Mouse (Mus musculus): ENCODE results near the gene Kazald1. TPM values are rescaled to one million over a fixed set of nuclear protein-coding genes. Genes with fewer than 3 reads are reported as not detected.

Kazald1 gene
- polyA plus RNA-seq, 1 experiment from 2014 or later = 1.0 TPM

- Histone ChIP-seq H3K36me3 (peaks cover 19% of the 10 kb centered on the region; the same call in 1 of the 2 replicates), H3K27ac (no peak overlapping the region), H3K4me3 (no peak overlapping the region), H3K9me3 (replicated peaks) (no peaks in the 10 kb centered on the region), H3K4me1 (peaks cover 25% of the 10 kb centered on the region), H3K27me3 (ENCODE audit: low read depth, poor library complexity, severe bottlenecking) (peaks cover 8% of the 10 kb centered on the region; the same call in 1 of the 2 replicates)
- WGBS = 86% methylated on average over 6 of the region's 6 CpGs
- DNase-seq (ENCODE audit: low spot score) = no peak
These were observed 19.9 kb upstream of the Kazald1 start for GRCm38 (mm10) chr19:45054892-45055690.

- no peak for DNase-seq (ENCODE audit: low spot score)
- Histone ChIP-seq H3K9me3 (replicated peaks) (no peaks in the 10 kb centered on the region), H3K27me3 (ENCODE audit: low read depth, poor library complexity, severe bottlenecking) (no peaks in the 10 kb centered on the region), H3K4me1 (peaks cover 25% of the 10 kb centered on the region), H3K27ac (peak overlapping the region; percentile 95), H3K36me3 (peaks cover 19% of the 10 kb centered on the region; the same call in 1 of the 2 replicates), H3K4me3 (0 out of 2 replicates have a peak overlapping the region, but pooled peaks have one; percentile 67)
- WGBS = 55% methylated on average over 4 of the region's 4 CpGs
These were observed 18.7 kb upstream of the Kazald1 start for GRCm38 (mm10) chr19:45056364-45056763.

GRCm38 (mm10) chr19:45056908-45057698 is 17.9 kb upstream of the Kazald1 start:
- DNase-seq (ENCODE audit: low spot score) = no peak
- H3K27me3 ChIP-seq (ENCODE audit: low read depth, poor library complexity, severe bottlenecking) = 0 out of 2 replicates have a peak, but pooled peaks cover under 1% of the 10 kb centered on the region
- H3K27ac ChIP-seq = peak overlapping the region; percentile 95
- no peaks in the 10 kb centered on the region for H3K9me3 ChIP-seq (replicated peaks)
- peak overlapping the region; percentile 67 for H3K4me3 ChIP-seq
- H3K4me1 ChIP-seq = peaks cover 25% of the 10 kb centered on the region
- 80% methylated on average over 7 of the region's 7 CpGs for whole genome bisulfite sequencing
- peaks cover 17% of the 10 kb centered on the region; the same call in 1 of the 2 replicates for H3K36me3 ChIP-seq

GRCm38 (mm10) chr19:45057724-45058112 is 17.3 kb upstream of the Kazald1 start:
- Histone ChIP-seq H3K27me3 (ENCODE audit: low read depth, poor library complexity, severe bottlenecking) (peaks cover 4% of the 10 kb centered on the region; the same call in 1 of the 2 replicates), H3K36me3 (peaks cover 11% of the 10 kb centered on the region; the same call in 1 of the 2 replicates), H3K27ac (peak overlapping the region; percentile 95), H3K9me3 (replicated peaks) (no peaks in the 10 kb centered on the region), H3K4me3 (peak overlapping the region; percentile 67), H3K4me1 (peaks cover 25% of the 10 kb centered on the region)
- DNase-seq (ENCODE audit: low spot score) = no peak
- WGBS = 48% methylated on average over 7 of the region's 7 CpGs

GRCm38 (mm10) chr19:45058113-45058839 is 16.8 kb upstream of the Kazald1 start:
- WGBS = under 1% methylated on average over 34 of the region's 34 CpGs
- H3K4me1 ChIP-seq = peaks cover 25% of the 10 kb centered on the region
- peaks cover 8% of the 10 kb centered on the region; the same call in 1 of the 2 replicates for H3K36me3 ChIP-seq
- H3K4me3 ChIP-seq = peak overlapping the region; percentile 67
- DNase-seq (ENCODE audit: low spot score) = peak; percentile 96
- no peaks in the 10 kb centered on the region for H3K9me3 ChIP-seq (replicated peaks)
- peak overlapping the region; percentile 95 for H3K27ac ChIP-seq
- H3K27me3 ChIP-seq (ENCODE audit: low read depth, poor library complexity, severe bottlenecking) = peaks cover 4% of the 10 kb centered on the region; the same call in 1 of the 2 replicates

GRCm38 (mm10) chr19:45058841-45059240 is 16.2 kb upstream of the Kazald1 start:
- no peak for DNase-seq (ENCODE audit: low spot score)
- WGBS = 2% methylated on average over 14 of the region's 14 CpGs
- H3K4me3 ChIP-seq = peak overlapping the region; percentile 67

GRCm38 (mm10) chr19:45063565-45064292 is 11.3 kb upstream of the Kazald1 start:
- Histone ChIP-seq H3K27ac (no peak overlapping the region), H3K27me3 (ENCODE audit: low read depth, poor library complexity, severe bottlenecking) (peaks cover 56% of the 10 kb centered on the region), H3K36me3 (no peaks in the 10 kb centered on the region), H3K4me3 (no peak overlapping the region), H3K9me3 (replicated peaks) (no peaks in the 10 kb centered on the region), H3K4me1 (peaks cover 13% of the 10 kb centered on the region)
- WGBS = 42% methylated on average over 20 of the region's 20 CpGs
- DNase-seq (ENCODE audit: low spot score) = peak; percentile 71

More at GRCm38 (mm10) chr19:45058841-45059240, 16.2 kb upstream of the Kazald1 start:
- Histone ChIP-seq H3K27ac (peak overlapping the region; percentile 95), H3K4me1 (peaks cover 25% of the 10 kb centered on the region), H3K27me3 (ENCODE audit: low read depth, poor library complexity, severe bottlenecking) (peaks cover 7% of the 10 kb centered on the region), H3K9me3 (replicated peaks) (no peaks in the 10 kb centered on the region), H3K36me3 (0 out of 2 replicates have a peak, but pooled peaks cover 2% of the 10 kb centered on the region)

GRCm38 (mm10) chr19:45065226-45065625 is 9.8 kb upstream of the Kazald1 start:
- WGBS = 3% methylated on average over 21 of the region's 21 CpGs
- H3K4me3 ChIP-seq = peak overlapping the region; percentile 20; the same call in 1 of the 2 replicates

GRCm38 (mm10) chr19:45067170-45067569 is 7.9 kb upstream of the Kazald1 start:
- Histone ChIP-seq H3K27ac (no peak overlapping the region), H3K27me3 (ENCODE audit: low read depth, poor library complexity, severe bottlenecking) (peaks cover 90% of the 10 kb centered on the region), H3K9me3 (replicated peaks) (no peaks in the 10 kb centered on the region), H3K4me3 (no peak overlapping the region), H3K36me3 (no peaks in the 10 kb centered on the region), H3K4me1 (peaks cover 9% of the 10 kb centered on the region; the same call in 1 of the 2 replicates)
- no peak for DNase-seq (ENCODE audit: low spot score)
- WGBS = 29% methylated on average over 17 of the region's 17 CpGs

More at GRCm38 (mm10) chr19:45065226-45065625, 9.8 kb upstream of the Kazald1 start:
- Histone ChIP-seq H3K4me1 (peaks cover 9% of the 10 kb centered on the region; the same call in 1 of the 2 replicates), H3K27me3 (ENCODE audit: low read depth, poor library complexity, severe bottlenecking) (peaks cover 71% of the 10 kb centered on the region), H3K27ac (no peak overlapping the region), H3K36me3 (no peaks in the 10 kb centered on the region), H3K9me3 (replicated peaks) (no peaks in the 10 kb centered on the region)
- DNase-seq (ENCODE audit: low spot score) = peak; percentile 39

GRCm38 (mm10) chr19:45067758-45068510 is 7.1 kb upstream of the Kazald1 start:
- Histone ChIP-seq H3K27me3 (ENCODE audit: low read depth, poor library complexity, severe bottlenecking) (peaks cover 94% of the 10 kb centered on the region), H3K27ac (no peak overlapping the region), H3K9me3 (replicated peaks) (no peaks in the 10 kb centered on the region), H3K36me3 (no peaks in the 10 kb centered on the region), H3K4me3 (no peak overlapping the region), H3K4me1 (peaks cover 9% of the 10 kb centered on the region; the same call in 1 of the 2 replicates)
- DNase-seq (ENCODE audit: low spot score) = no peak
- 82% methylated on average over 7 of the region's 7 CpGs for WGBS

GRCm38 (mm10) chr19:45073871-45074542 is 1.0 kb upstream of the Kazald1 start:
- peak overlapping the region; percentile 92 for H3K27ac ChIP-seq

More at GRCm38 (mm10) chr19:45073871-45074542, 1.0 kb upstream of the Kazald1 start:
- Histone ChIP-seq H3K9me3 (replicated peaks) (no peaks in the 10 kb centered on the region), H3K36me3 (no peaks in the 10 kb centered on the region), H3K4me3 (peak overlapping the region; percentile 71), H3K27me3 (ENCODE audit: low read depth, poor library complexity, severe bottlenecking) (peaks cover 83% of the 10 kb centered on the region), H3K4me1 (peaks cover 39% of the 10 kb centered on the region)
- WGBS = 11% methylated on average over 20 of the region's 20 CpGs
- peak; percentile 94 for DNase-seq (ENCODE audit: low spot score)
